Mouse (Mus musculus) heart, adult 8-10 months (tissue): Measurements from ENCODE around the gene Cox7a2. TPM values are rescaled to one million over a fixed set of nuclear protein-coding genes. Genes with fewer than 3 reads are reported as not detected.

Experiments used
- DNase-seq: peaks from one replicate; pipeline ENCODE4 v3.0.0; 2022; ENCODE audit warnings: low spot score
- total RNA-seq, 4 experiments: library from RNA; stranded (reverse); gene quantifications; 2 replicates each; pipeline ENCODE4 v1.2.4; 2022

Cox7a2 gene
- 1,000 to 10,000 TPM in 2 of 4 experiments, 100 to 1,000 TPM in 2; 847 to 1,031 (median 927) TPM for total RNA-seq

- DNase-seq: peak; percentile 95
Measured at GRCm38 (mm10) chr9:79759385-79760005, at the start of gene Cox7a2. Gene Cox7a2 (minus strand): TSS chr9:79759878.

GRCm38 (mm10) chr9:79809411-79809810 lies 49.7 kb upstream of the Cox7a2 start:
- DNase-seq: peak; percentile 38

DNA sequence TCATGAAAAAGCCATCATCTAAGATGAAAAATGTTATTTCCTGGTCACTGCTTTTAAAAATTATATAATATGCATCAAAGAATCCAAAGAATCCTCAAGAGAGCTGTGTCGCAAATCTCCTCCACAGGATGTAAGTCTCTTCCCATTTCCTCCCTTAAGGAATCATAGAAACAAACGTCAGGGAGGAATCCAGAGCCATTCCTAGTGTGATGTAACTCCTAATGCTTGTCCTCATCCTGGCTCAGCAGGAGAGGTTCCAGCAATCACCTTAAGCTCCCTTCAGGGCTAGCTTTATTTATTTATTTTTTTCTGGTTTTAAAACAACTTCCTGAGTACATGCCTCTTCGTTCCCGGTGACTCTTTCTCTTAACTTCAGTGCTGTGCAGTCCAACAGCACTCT lies 47.5 kb upstream of the Cox7a2 start:
- no peak for DNase-seq

DNA sequence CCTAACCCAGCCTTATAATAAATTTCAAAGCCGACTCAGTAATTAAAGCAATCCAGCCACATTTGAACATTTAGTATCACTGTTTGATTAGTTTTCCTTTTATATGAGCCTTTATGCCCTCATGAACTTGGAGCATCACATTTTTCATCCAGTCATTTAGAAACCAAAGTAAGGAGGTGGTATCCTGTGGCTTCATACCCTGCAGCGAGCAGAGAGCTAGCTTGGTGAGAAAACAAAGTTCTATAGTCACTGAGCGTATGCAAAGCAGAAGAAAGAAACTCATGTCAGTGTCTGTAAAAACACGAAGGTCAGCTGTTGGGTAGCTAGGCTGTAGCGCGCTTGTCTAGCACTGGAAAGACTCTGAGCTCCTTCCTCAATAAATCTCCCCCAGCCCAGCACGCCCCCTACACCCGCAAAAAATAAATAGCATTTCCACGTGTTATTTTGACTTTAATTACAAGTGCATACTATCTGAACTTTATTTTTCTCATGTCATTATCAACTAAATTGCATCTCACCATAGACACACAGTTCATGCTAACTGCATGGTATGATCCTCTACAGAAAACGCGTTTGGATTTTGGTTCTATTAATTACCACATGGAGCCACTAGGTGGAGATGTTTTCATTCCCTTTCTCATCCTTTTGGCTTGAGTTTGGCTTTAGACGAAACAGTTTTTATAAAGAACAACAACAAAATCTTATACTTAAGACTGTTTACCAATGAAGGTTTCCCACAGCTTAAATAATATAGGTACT lies 46.8 kb upstream of the Cox7a2 start:
- DNase-seq: peak; percentile 70

DNA sequence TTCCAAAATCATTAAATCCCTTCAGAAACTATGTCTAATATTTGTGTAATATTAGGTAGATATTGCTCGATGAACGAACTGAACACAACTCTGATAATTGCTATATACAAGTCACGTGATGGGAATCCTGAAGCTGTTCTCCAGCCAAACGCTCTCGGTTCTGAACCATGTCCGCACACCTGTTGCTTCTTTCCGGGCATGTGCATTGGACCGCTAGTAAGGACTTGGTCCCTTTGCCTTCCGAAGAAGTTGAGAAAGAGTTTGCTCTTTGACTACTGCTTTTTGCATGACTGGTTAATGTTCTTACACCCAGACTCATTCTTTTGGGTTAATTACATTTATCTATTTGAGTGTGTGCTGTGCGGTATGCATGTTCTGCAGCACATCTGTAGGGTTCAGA lies 45.7 kb upstream of the Cox7a2 start:
- no peak for DNase-seq

GRCm38 (mm10) chr9:79796461-79797135 lies 36.9 kb upstream of the Cox7a2 start:
- DNase-seq: no peak

DNA sequence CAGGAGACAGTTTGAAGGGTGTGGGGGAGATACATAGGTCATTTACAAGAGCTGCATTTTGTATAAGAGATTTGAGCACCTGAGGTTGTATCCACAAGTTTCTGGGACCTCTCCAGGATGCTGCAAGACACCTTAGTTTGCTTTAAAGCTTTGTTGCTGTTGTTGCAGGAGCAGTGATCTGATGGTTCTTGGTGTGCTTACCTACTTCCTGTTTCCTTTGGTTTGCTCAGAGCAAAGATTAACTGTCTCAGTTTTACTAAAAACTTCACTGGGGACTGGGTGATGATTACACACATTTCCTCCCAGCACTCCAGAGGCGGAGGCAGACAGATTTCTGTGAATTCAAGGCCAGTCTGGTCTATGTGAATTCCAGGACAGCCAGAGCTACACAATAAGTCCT lies 35.4 kb upstream of the Cox7a2 start:
- no peak for DNase-seq

DNA sequence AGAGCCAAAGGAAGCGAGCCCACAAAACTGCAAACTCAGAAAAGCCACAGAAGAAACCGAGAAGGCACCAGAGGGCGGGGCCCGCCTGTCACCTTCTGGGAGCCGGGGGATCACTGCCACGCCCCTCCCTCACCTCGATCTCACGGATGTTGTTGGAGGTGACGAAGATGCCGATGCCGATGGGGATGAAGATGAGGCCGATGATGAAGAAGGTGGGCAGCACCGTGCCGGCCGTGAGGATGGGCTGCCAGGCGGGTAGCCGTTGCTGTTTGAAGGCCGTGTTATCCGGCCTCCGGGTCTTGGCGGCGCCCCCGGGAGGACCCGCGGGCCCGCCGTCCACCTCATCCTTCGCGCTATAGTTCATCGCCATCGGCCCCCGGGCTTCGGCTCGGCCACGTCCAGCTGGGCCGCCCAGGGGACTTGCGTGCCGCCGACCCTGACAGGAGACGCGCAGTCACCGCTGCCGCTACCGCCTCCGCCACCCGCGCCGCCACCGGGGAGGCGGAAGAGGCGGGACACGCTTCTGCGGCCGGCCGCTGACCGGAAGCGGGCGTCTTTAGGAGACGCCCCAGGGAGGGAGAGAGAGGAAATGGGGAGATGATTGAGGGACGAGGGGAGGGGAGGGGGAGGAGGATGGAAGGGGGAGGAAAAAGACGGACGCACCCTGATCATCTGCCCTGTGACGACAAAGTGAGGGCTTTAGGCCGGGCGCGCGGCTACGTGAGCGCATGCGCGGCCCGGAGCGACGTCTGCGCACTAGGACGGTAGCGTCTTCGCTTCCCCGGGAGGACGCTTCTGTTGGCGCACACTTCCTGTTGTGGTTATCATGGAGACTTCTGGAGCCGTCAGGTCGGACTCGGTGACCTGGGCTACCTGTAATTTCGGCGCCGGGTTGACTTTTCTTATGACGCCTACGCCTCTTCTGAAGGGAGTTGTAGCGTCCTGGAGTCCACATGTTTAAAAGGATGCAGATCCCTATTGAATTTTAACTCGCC lies 33.5 kb upstream of the Cox7a2 start, which contains the start of gene Tmem30a:
Tmem30a (minus strand) TSS at position 667 of the 995 bp plus-strand sequence.
- peak; percentile 93 for DNase-seq

DNA sequence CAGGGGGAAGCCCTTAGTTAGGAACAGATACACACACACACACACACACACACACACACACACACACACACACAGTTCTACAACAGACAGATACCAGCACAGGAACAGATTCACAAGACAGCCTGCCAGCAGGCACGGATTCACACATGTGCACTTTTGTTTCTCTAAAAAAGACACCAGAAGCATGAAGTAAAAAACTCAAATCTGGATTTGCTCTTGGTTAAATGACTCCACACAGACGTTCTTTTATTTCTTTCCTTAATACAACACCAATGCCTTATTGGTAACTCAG lies 26.1 kb upstream of the Cox7a2 start:
- DNase-seq: no peak

GRCm38 (mm10) chr9:79784934-79785793 lies 25.5 kb upstream of the Cox7a2 start:
- no peak for DNase-seq

- no peak for DNase-seq
Measured at GRCm38 (mm10) chr9:79784439-79784838, 24.8 kb upstream of the Cox7a2 start.

DNA sequence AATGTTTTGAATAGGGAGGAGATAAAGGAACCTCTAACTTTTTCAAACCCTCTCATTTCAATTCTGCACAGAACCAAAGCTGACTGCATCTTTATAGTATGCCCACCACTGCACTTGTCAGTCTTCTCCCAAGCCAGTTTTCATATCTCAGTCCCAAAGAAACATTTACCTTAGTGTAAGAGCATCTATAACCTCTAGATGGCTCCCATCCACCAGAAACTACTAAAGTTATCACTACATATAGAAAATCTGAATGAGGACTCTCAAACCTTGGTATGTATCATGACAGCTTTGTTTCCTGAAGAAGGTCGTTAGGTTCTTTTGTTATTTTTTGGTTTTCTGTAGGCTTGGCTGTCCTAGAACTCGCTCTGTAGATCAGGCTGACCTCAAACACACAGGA lies 19.7 kb upstream of the Cox7a2 start:
- DNase-seq: no peak

- DNase-seq: no peak
Measured at GRCm38 (mm10) chr9:79766991-79767545, 7.4 kb upstream of the Cox7a2 start.

DNA sequence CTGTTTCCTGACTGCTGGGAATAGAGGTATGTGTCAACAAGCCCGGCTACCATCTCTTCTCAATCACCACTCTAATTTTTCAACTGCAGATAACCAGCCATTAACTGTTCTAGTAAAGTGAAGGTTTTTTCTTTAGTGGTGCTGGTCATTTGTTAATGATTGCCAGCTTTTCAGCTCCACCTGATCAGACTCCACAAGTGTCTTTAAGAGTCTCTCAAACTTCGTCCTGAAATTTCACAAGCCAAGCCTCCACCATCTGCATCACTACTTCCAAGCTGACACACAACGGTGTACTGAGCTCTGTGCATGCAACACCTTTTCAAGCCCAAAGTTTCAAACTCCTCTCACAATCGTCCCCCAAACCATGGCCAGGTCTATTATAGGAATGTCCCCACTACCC lies 5.7 kb upstream of the Cox7a2 start:
- DNase-seq: no peak

- DNase-seq: no peak
Measured at GRCm38 (mm10) chr9:79762519-79762918, 2.8 kb upstream of the Cox7a2 start.

- peak; percentile 6 for DNase-seq
Measured at GRCm38 (mm10) chr9:79760076-79760475, 398 bp upstream of the Cox7a2 start.

DNA sequence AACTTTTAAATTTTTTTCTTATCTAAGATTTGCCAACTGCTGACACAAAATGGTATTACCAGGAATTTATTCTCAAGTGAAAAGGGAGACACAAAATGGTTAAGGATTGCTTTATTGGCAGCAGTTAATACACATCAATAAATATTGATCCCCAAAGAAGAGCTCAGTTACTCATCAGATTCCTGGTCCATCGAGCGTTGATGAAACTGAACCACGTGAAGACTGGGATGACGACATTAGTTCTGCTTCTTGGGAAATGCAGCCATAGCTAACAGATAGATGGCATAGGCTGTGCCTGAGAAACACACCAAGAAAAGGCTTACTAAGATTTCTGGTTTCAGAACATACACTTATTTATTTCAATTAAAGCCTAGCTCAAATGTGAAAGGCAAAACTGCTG lies 4.4 kb downstream of the Cox7a2 start:
- DNase-seq: no peak

GRCm38 (mm10) chr9:79751846-79752245 lies 7.8 kb downstream of the Cox7a2 start:
- DNase-seq: no peak

- DNase-seq: no peak
Measured at GRCm38 (mm10) chr9:79750709-79751108, 9.0 kb downstream of the Cox7a2 start.

DNA sequence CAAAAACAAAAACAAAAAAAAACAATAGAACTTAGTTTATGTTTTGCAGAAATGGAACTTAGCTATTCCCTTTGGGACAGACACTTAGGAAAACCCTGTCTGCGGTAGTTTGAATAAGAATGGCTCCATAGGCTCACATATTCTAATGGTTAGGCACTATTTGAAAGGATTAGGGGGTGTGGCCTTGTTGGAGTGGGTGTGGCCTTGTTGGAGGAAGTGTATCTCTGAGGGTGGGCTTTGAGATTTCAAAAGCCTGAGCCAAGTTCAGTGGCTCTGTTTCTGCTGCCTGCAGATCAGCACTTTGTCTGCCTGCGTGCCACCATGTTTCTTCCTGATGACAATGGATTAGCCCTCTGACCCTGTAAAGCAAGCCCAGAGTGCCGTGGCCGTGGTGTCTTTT lies 14.6 kb downstream of the Cox7a2 start:
- no peak for DNase-seq
